Mouse (Mus musculus): ENCODE results near the gene Tfam. TPM values are rescaled to one million over a fixed set of nuclear protein-coding genes. Genes with fewer than 3 reads are reported as not detected.

Gene Tfam
- polyA plus RNA-seq, 1 experiment from 2014 or later: 29.4 TPM

DNA sequence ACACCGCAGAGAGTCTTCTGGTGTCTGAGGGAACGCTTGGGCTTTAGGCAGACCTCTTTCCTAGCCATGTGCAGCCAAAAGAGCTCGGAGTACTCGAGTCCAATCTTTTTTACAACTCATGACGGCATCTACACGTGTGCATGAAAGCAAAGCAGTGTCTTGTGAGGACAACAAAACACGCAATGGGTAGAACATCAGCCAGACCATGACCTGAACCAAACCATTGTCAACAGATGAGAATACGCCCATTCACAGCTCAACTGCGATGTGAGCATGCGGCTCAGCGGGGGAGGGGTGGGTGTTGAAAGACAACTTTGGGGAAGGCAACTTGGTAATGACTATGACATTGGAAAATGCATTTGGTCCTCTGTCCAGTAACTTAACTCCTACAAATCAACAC, 29.4 kb upstream of the Tfam start:
- TF ChIP-seq EP300 (IDR thresholded peaks at IDR 0.05): no peak
- H3K4me3 ChIP-seq (ENCODE audit: low read depth, low read length): no peak overlapping the region
- H3K27ac ChIP-seq (ENCODE audit: low read length): no peak overlapping the region
- no peaks in the 10 kb centered on the region for H3K4me1 ChIP-seq (ENCODE audit: insufficient read depth, low read depth, low read length)
- no peak overlapping the region for H3K9ac ChIP-seq (replicated peaks; ENCODE audit: low read depth)
- ATAC-seq: no peak
- H3K27me3 ChIP-seq (replicated peaks; ENCODE audit: insufficient read depth, low read length): no peaks in the 10 kb centered on the region
- no peak overlapping the region for H3K4me2 ChIP-seq (replicated peaks; ENCODE audit: low read depth, low read length)
- DNase-seq (ENCODE audit: low spot score): no peak
- no peaks in the 10 kb centered on the region for H3K36me3 ChIP-seq (ENCODE audit: insufficient read depth, low read length)
- 78% methylated on average over 11 of the region's 11 CpGs for WGBS
- H3K9me3 ChIP-seq (ENCODE audit: low read length): no peaks in the 10 kb centered on the region

DNA sequence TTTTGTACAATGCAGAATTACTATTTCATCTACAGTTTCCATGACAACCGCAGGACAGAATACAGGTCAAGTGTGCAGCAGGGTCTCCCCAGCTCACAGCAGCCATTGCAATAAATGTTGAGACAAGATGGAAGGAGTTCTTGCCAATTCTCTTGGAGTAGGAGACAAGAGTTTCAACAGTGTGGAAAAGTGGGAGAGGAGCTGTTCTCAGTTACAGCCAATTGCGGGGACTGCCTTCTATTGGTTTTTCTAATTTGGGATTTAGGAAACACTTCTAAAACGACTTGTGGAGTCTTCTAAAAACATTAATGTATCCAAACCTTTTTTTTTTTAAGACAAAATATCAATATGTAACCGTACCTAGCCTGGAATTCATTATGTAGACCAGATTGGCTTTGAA, 27.0 kb upstream of the Tfam start:
- DNase-seq (ENCODE audit: low spot score) (no peak), ATAC-seq (no peak)
- no peak overlapping the region for H3K27ac ChIP-seq (ENCODE audit: low read length)
- no peak overlapping the region for H3K4me2 ChIP-seq (replicated peaks; ENCODE audit: low read depth, low read length)
- H3K36me3 ChIP-seq (ENCODE audit: insufficient read depth, low read length): no peaks in the 10 kb centered on the region
- no peak overlapping the region for H3K9ac ChIP-seq (replicated peaks; ENCODE audit: low read depth)
- 82% methylated on average over 4 of the region's 4 CpGs for WGBS
- no peak for TF ChIP-seq CTCF (IDR thresholded peaks at IDR 0.05)
- TF ChIP-seq EP300 (IDR thresholded peaks at IDR 0.05): no peak
- no peaks in the 10 kb centered on the region for H3K27me3 ChIP-seq (replicated peaks; ENCODE audit: insufficient read depth, low read length)
- H3K4me1 ChIP-seq (ENCODE audit: insufficient read depth, low read depth, low read length): no peaks in the 10 kb centered on the region
- no peak overlapping the region for H3K4me3 ChIP-seq (ENCODE audit: low read depth, low read length)
- no peaks in the 10 kb centered on the region for H3K9me3 ChIP-seq (ENCODE audit: low read length)

DNA sequence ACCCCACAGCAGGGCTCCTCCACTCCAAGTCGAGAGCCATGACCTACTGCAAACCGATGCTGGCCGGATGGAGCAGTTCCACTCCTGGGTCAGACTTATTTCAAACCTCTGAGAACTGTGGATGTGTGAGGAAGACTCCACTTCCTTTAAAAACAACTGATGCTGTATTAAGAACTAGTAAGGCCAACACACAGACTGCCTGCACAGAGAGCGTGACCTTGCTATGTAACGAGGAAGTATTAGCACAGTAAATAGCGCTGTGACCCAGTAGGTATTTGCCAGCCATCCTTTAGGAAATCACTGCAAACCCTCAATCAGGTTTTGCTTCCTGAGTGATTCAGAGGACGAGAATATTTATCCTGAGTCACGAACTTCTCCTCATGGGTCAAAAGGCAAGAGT, 23.6 kb upstream of the Tfam start:
- Histone ChIP-seq H3K9me3 (ENCODE audit: low read length) (no peaks in the 10 kb centered on the region), H3K4me3 (ENCODE audit: low read depth, low read length) (no peak overlapping the region), H3K27ac (ENCODE audit: low read length) (no peak overlapping the region), H3K36me3 (ENCODE audit: insufficient read depth, low read length) (no peaks in the 10 kb centered on the region), H3K9ac (replicated peaks; ENCODE audit: low read depth) (no peak overlapping the region), H3K27me3 (replicated peaks; ENCODE audit: insufficient read depth, low read length) (no peaks in the 10 kb centered on the region), H3K4me2 (replicated peaks; ENCODE audit: low read depth, low read length) (no peak overlapping the region), H3K4me1 (ENCODE audit: insufficient read depth, low read depth, low read length) (no peaks in the 10 kb centered on the region)
- WGBS: 66% methylated on average over 8 of the region's 8 CpGs
- TF ChIP-seq EP300 (IDR thresholded peaks at IDR 0.05): no peak
- TF ChIP-seq CTCF (IDR thresholded peaks at IDR 0.05): no peak
- DNase-seq (ENCODE audit: low spot score) (no peak), ATAC-seq (no peak)

DNA sequence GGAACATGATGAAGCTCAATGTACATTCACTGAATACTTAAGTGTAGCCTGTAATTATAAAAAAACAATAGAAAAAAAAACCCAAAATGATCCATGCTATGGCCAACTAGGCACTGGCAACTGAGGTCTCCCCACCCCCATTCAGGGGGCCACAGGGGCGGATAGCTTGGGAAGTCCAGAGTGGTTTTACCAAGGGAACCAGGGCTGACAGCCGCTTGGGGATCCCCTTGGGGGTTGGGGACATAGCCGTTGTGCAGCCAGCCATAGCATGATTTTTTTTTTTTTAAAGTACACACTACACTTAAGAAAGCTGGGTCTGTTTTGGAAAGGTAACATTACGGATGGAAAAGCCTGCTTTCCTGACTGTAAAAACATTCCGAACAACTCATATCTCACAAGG, 20.9 kb upstream of the Tfam start:
- no peak overlapping the region for H3K9ac ChIP-seq (replicated peaks; ENCODE audit: low read depth)
- no peaks in the 10 kb centered on the region for H3K9me3 ChIP-seq (ENCODE audit: low read length)
- no peak for TF ChIP-seq CTCF (IDR thresholded peaks at IDR 0.05)
- no peak for TF ChIP-seq EP300 (IDR thresholded peaks at IDR 0.05)
- H3K27me3 ChIP-seq (replicated peaks; ENCODE audit: insufficient read depth, low read length): no peaks in the 10 kb centered on the region
- 85% methylated on average over 5 of the region's 5 CpGs for WGBS
- no peak for ATAC-seq
- no peak overlapping the region for H3K27ac ChIP-seq (ENCODE audit: low read length)
- no peak for DNase-seq (ENCODE audit: low spot score)
- H3K4me2 ChIP-seq (replicated peaks; ENCODE audit: low read depth, low read length): no peak overlapping the region
- no peaks in the 10 kb centered on the region for H3K36me3 ChIP-seq (ENCODE audit: insufficient read depth, low read length)
- H3K4me1 ChIP-seq (ENCODE audit: insufficient read depth, low read depth, low read length): no peaks in the 10 kb centered on the region
- no peak overlapping the region for H3K4me3 ChIP-seq (ENCODE audit: low read depth, low read length)

DNA sequence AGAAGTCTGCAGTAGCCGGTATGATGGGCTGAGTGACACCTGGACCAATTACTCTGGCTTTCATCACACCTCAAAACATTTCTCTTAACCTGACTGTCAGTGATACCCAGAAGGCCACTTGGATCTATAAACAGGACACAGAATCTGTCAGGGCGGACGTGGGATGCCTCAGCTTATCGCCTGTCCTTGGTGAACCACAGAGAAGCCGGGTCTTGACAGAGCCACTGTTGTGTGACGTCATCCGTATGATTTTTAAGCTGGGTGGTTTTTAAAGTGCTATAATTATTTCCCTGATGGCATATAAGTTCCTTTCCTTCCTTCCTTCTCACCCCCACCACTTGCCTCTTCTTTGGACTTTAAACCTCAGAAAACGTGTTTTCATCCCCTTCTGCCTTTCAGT, 20.4 kb upstream of the Tfam start:
- H3K4me3 ChIP-seq (ENCODE audit: low read depth, low read length): no peak overlapping the region
- no peaks in the 10 kb centered on the region for H3K27me3 ChIP-seq (replicated peaks; ENCODE audit: insufficient read depth, low read length)
- WGBS: 80% methylated on average over 8 of the region's 8 CpGs
- DNase-seq (ENCODE audit: low spot score) (no peak), ATAC-seq (no peak)
- TF ChIP-seq CTCF (IDR thresholded peaks at IDR 0.05): no peak
- TF ChIP-seq EP300 (IDR thresholded peaks at IDR 0.05): no peak
- no peaks in the 10 kb centered on the region for H3K36me3 ChIP-seq (ENCODE audit: insufficient read depth, low read length)
- H3K9me3 ChIP-seq (ENCODE audit: low read length): no peaks in the 10 kb centered on the region
- H3K9ac ChIP-seq (replicated peaks; ENCODE audit: low read depth): no peak overlapping the region
- H3K4me1 ChIP-seq (ENCODE audit: insufficient read depth, low read depth, low read length): no peaks in the 10 kb centered on the region
- no peak overlapping the region for H3K4me2 ChIP-seq (replicated peaks; ENCODE audit: low read depth, low read length)
- H3K27ac ChIP-seq (ENCODE audit: low read length): no peak overlapping the region

DNA sequence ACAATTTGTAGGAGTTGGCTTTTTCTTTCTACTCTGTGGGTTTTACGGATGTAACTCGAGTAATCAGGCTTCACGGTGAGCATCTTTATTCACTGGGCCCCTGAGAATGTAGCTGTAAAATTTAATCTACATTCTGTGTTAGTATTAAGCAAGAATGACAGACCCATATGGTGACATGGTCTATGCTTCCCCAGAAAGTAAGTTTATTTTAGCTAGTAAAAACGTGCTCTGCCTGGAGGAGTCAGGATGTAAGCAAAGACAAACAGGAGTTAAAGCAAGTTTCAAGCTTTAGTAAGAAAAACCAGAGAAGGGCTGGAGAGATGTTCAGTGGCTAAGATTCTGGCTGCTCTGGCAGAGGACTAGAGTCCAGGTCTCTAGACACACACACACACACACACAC, 15.1 kb upstream of the Tfam start:
- Histone ChIP-seq H3K9me3 (ENCODE audit: low read length) (no peaks in the 10 kb centered on the region), H3K27me3 (replicated peaks; ENCODE audit: insufficient read depth, low read length) (no peaks in the 10 kb centered on the region), H3K4me1 (ENCODE audit: insufficient read depth, low read depth, low read length) (no peaks in the 10 kb centered on the region), H3K4me3 (ENCODE audit: low read depth, low read length) (no peak overlapping the region), H3K27ac (ENCODE audit: low read length) (no peak overlapping the region), H3K4me2 (replicated peaks; ENCODE audit: low read depth, low read length) (no peak overlapping the region), H3K9ac (replicated peaks; ENCODE audit: low read depth) (no peak overlapping the region), H3K36me3 (ENCODE audit: insufficient read depth, low read length) (no peaks in the 10 kb centered on the region)
- ATAC-seq: no peak
- no peak for TF ChIP-seq CTCF (IDR thresholded peaks at IDR 0.05)
- no peak for TF ChIP-seq EP300 (IDR thresholded peaks at IDR 0.05)
- WGBS: 74% methylated on average over 4 of the region's 4 CpGs
- no peak for DNase-seq (ENCODE audit: low spot score)

DNA sequence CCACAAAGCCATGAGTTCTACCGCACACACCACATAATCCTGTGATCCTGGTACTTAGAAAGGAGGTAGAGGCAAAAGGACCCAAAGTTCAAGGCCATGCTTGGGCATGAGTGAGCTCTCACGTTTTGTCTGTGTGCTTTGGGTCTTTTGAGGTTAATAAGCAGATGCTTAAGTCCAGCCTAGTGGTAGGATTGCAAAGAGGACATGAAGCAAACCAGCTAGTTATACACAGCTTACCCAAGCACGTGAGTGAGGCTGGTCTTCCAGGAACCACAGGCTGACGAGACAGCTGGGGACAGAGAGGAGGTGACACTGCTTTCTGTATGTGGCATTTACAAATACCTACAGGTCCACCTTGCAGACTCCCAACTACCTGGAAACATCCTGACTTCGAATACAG, 14.3 kb upstream of the Tfam start:
- no peak overlapping the region for H3K4me3 ChIP-seq (ENCODE audit: low read depth, low read length)
- H3K9me3 ChIP-seq (ENCODE audit: low read length): no peaks in the 10 kb centered on the region
- no peaks in the 10 kb centered on the region for H3K4me1 ChIP-seq (ENCODE audit: insufficient read depth, low read depth, low read length)
- H3K36me3 ChIP-seq (ENCODE audit: insufficient read depth, low read length): no peaks in the 10 kb centered on the region
- WGBS: 77% methylated on average over 5 of the region's 5 CpGs
- H3K27ac ChIP-seq (ENCODE audit: low read length): no peak overlapping the region
- H3K4me2 ChIP-seq (replicated peaks; ENCODE audit: low read depth, low read length): no peak overlapping the region
- no peaks in the 10 kb centered on the region for H3K27me3 ChIP-seq (replicated peaks; ENCODE audit: insufficient read depth, low read length)
- ATAC-seq (no peak), DNase-seq (ENCODE audit: low spot score) (no peak)
- no peak for TF ChIP-seq EP300 (IDR thresholded peaks at IDR 0.05)
- TF ChIP-seq CTCF (IDR thresholded peaks at IDR 0.05): no peak
- H3K9ac ChIP-seq (replicated peaks; ENCODE audit: low read depth): no peak overlapping the region
